In the genomic region with DNA sequence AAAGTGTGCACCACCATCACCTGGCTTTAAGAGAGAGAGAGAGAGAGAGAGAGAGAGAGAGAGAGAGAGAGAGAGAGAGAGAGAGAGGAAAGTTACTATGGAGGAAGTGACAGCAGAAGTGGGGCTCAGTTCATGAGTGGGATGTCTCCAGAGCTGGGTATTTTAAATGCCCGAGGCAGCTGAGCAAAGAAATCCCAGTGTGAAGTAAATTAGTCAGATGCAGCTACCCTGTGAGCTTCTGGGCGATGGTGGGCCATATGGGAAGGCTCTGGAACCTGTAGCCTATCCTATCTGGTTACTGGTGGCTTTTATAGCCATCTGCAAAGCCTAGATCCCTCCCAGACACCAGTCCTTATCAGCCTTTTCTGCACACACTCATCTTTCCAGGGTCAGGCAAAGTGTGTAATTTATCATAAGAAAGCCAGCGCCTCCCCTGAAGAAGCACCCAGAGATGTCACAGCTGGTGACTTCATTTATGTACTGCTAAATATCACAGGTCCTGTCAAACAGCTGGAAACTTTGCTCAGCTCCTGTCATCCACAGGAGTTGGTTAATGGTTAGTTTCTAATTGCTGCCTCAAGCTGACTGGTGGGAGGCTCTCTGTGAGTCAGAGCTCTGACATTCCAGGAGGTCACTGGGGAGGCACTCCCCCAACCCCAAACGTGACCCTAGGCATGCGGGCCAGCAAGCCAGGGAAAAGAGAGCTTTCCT, we compare ENCODE assay signal across 8 mouse cellular contexts.
DNase-seq lines count a peak whose midpoint lies in the region; ATAC-seq lines count a peak whose summit lies in the region.
"Had no signal": no experiment of that assay in that cellular context is flagged by ENCODE, and none has a peak within 500 bp of the region (broad histone marks: within the 10 kb centered on the region; RNA-seq: fewer than 3 reads in every experiment).

No protein-coding gene starts in this region.

- H3K4me1 ChIP-seq in intestine, embryonic 14.5 days (replicated peaks; ENCODE audit: control insufficient read depth, insufficient read depth, low read length): peaks cover 30% of the 10 kb centered on the region

- no peaks in the 10 kb centered on the region for H3K9me3 ChIP-seq in intestine, embryonic 14.5 days (ENCODE audit: control insufficient read depth, low read length)

- H3K27me3 ChIP-seq in intestine, embryonic 14.5 days (replicated peaks; ENCODE audit: control insufficient read depth, insufficient read depth, low read length): no peaks in the 10 kb centered on the region

- WGBS in intestine, embryonic 14.5 days: 3% methylated on average over 5 of the region's 5 CpGs

- H3K4me2 ChIP-seq in intestine, embryonic 14.5 days (ENCODE audit: low read length): 0 out of 2 replicates have a peak overlapping the region, but pooled peaks have one; percentile 9

- DNase-seq in adrenal gland, postnatal 14 days: peak; percentile 20
- DNase-seq in fibroblast of lung, adult 2 months (ENCODE audit: low read depth): peak; percentile 57
- peak; percentile 69 for DNase-seq in intestine, embryonic 14.5 days (ENCODE audit: low spot score)
- DNase-seq in lung, adult 18-20 months: peak; percentile 68 to 74
- DNase-seq in urinary bladder, postnatal 36 days (ENCODE audit: low spot score in 2 of 2): peak; percentile 33 to 66
- no peak for DNase-seq in cerebellum, postnatal 25 days
- DNase-seq in cerebellum, adult 18-20 months: no peak

- ATAC-seq in intestine, embryonic 14.5 days (replicated peaks; ENCODE audit: low FRiP score, low TSS enrichment, low read depth): peak; percentile 59

- no peaks in the 10 kb centered on the region for H3K36me3 ChIP-seq in intestine, embryonic 14.5 days (ENCODE audit: control insufficient read depth, insufficient read depth, low read length)

- H3K27ac ChIP-seq in intestine, embryonic 14.5 days (ENCODE audit: low read depth): peak overlapping the region; percentile 52; the same call in 1 of the 2 replicates
- H3K27ac ChIP-seq: macrophage had no signal

- H3K9ac ChIP-seq in intestine, embryonic 14.5 days (ENCODE audit: low read length): no peak overlapping the region

- no peak overlapping the region for H3K4me3 ChIP-seq in intestine, embryonic 14.5 days (ENCODE audit: low read depth, low read length)

Comparison
In these comparisons a context has a peak if more than half of its experiments do, and no peak if none do; other contexts are left out.
1. DNase-seq: peak in adrenal gland, postnatal 14 days (single experiment), fibroblast of lung, adult 2 months (single experiment), intestine, embryonic 14.5 days (single experiment), lung, adult 18-20 months (2 of 2) and urinary bladder, postnatal 36 days (2 of 2); none in cerebellum, postnatal 25 days (0 of 2) and cerebellum, adult 18-20 months (0 of 2).